In the genomic region with DNA sequence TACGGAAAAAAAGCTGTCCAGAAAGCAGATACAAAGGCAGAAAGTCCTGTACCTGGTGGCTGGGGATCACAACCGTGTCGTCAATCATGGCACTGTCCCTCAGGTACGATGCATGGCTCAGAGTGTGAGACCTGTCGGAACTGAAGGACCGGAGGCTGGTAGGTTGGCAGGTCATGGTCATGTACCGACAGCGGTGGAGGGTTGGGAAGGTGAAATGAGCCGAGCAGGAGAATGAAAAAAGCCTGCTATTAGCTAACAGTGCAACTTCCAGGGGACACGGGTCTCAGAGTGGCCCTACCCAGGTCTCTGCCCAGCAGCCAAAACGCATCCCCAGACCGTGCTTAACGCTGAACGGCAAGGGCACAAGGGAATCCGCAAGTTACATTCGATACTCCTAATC, we compare ENCODE assay signal across 31 mouse cellular contexts.
DNase-seq lines count a peak whose midpoint lies in the region; ATAC-seq lines count a peak whose summit lies in the region.
"Had no signal": no experiment of that assay in that cellular context is flagged by ENCODE, and none has a peak within 500 bp of the region (broad histone marks: within the 10 kb centered on the region; RNA-seq: fewer than 3 reads in every experiment).

No protein-coding gene starts in this region.

- peaks cover 33% of the 10 kb centered on the region for H3K36me3 ChIP-seq in hindbrain, embryonic 10.5 days
- peaks cover 14% of the 10 kb centered on the region for H3K36me3 ChIP-seq in hindbrain, embryonic 16.5 days (ENCODE audit: control insufficient read depth, insufficient read depth, low read length)
- peaks cover 25% of the 10 kb centered on the region for H3K36me3 ChIP-seq in midbrain, embryonic 15.5 days (replicated peaks)
- H3K36me3 ChIP-seq in midbrain, embryonic 10.5 days, result peaks cover 30% of the 10 kb centered on the region
- peaks cover 35% of the 10 kb centered on the region for H3K36me3 ChIP-seq in hindbrain, embryonic 15.5 days
- H3K36me3 ChIP-seq in forebrain, embryonic 11.5 days (ENCODE audit: control insufficient read depth, insufficient read depth, low read length), result peaks cover 2% of the 10 kb centered on the region; the same call in 1 of the 2 replicates
- H3K36me3 ChIP-seq: embryonic facial prominence, embryonic 12.5 days; intestine, embryonic 15.5 days; limb, embryonic 10.5 days; liver, embryonic 13.5 days had no signal

- WGBS in hindbrain, embryonic 10.5 days, result 83% methylated on average over 16 of the region's 16 CpGs
- 68% methylated on average over 16 of the region's 16 CpGs for WGBS in hindbrain, embryonic 16.5 days
- 81% methylated on average over 16 of the region's 16 CpGs for WGBS in midbrain, embryonic 15.5 days
- 89% methylated on average over 16 of the region's 16 CpGs for WGBS in midbrain, embryonic 10.5 days
- WGBS in hindbrain, embryonic 15.5 days, result 65% methylated on average over 16 of the region's 16 CpGs
- WGBS in forebrain, embryonic 11.5 days, result 87% methylated on average over 16 of the region's 16 CpGs

- H3K9me3 ChIP-seq in hindbrain, embryonic 10.5 days, result no peaks in the 10 kb centered on the region
- H3K9me3 ChIP-seq in hindbrain, embryonic 16.5 days (ENCODE audit: control insufficient read depth, low read length), result no peaks in the 10 kb centered on the region
- no peaks in the 10 kb centered on the region for H3K9me3 ChIP-seq in midbrain, embryonic 15.5 days
- no peaks in the 10 kb centered on the region for H3K9me3 ChIP-seq in midbrain, embryonic 10.5 days (replicated peaks)
- H3K9me3 ChIP-seq in hindbrain, embryonic 15.5 days, result no peaks in the 10 kb centered on the region
- H3K9me3 ChIP-seq in forebrain, embryonic 11.5 days (ENCODE audit: control insufficient read depth, low read length), result no peaks in the 10 kb centered on the region
- H3K9me3 ChIP-seq: embryonic facial prominence, embryonic 12.5 days; forebrain, embryonic 10.5 days; heart, embryonic 13.5 days; intestine, embryonic 15.5 days; limb, embryonic 10.5 days; limb, embryonic 15.5 days; liver, embryonic 13.5 days had no signal

- peaks cover 14% of the 10 kb centered on the region for H3K4me1 ChIP-seq in hindbrain, embryonic 10.5 days (replicated peaks)
- no peaks in the 10 kb centered on the region for H3K4me1 ChIP-seq in hindbrain, embryonic 16.5 days (ENCODE audit: control insufficient read depth, insufficient read depth, low read depth, low read length)
- no peaks in the 10 kb centered on the region for H3K4me1 ChIP-seq in midbrain, embryonic 15.5 days
- peaks cover 12% of the 10 kb centered on the region for H3K4me1 ChIP-seq in midbrain, embryonic 10.5 days
- H3K4me1 ChIP-seq in hindbrain, embryonic 15.5 days (replicated peaks), result no peaks in the 10 kb centered on the region
- H3K4me1 ChIP-seq in forebrain, embryonic 11.5 days (replicated peaks; ENCODE audit: control insufficient read depth, insufficient read depth, low read length), result no peaks in the 10 kb centered on the region
- H3K4me1 ChIP-seq: embryonic facial prominence, embryonic 12.5 days; heart, embryonic 13.5 days; intestine, embryonic 15.5 days; limb, embryonic 10.5 days; limb, embryonic 15.5 days; liver, embryonic 13.5 days; megakaryocyte, embryonic 14.5 days had no signal

- no peak overlapping the region for H3K4me3 ChIP-seq in hindbrain, embryonic 10.5 days
- H3K4me3 ChIP-seq in hindbrain, embryonic 16.5 days (ENCODE audit: low read length), result no peak overlapping the region
- H3K4me3 ChIP-seq in midbrain, embryonic 15.5 days, result no peak overlapping the region
- H3K4me3 ChIP-seq in midbrain, embryonic 10.5 days, result no peak overlapping the region
- no peak overlapping the region for H3K4me3 ChIP-seq in hindbrain, embryonic 15.5 days
- no peak overlapping the region for H3K4me3 ChIP-seq in forebrain, embryonic 11.5 days (ENCODE audit: low read depth, low read length)
- H3K4me3 ChIP-seq: embryonic facial prominence, embryonic 12.5 days; forebrain, embryonic 10.5 days; gastrocnemius, adult 2 months; heart, adult 2 months; heart, embryonic 13.5 days; intestine, embryonic 15.5 days; limb, embryonic 10.5 days; limb, embryonic 15.5 days; liver, embryonic 13.5 days; megakaryocyte, embryonic 14.5 days had no signal

- H3K9ac ChIP-seq in hindbrain, embryonic 16.5 days (ENCODE audit: low read depth, low read length), result no peak overlapping the region
- no peak overlapping the region for H3K9ac ChIP-seq in midbrain, embryonic 15.5 days
- no peak overlapping the region for H3K9ac ChIP-seq in hindbrain, embryonic 15.5 days
- H3K9ac ChIP-seq in forebrain, embryonic 11.5 days (ENCODE audit: low read length), result no peak overlapping the region
- H3K9ac ChIP-seq: embryonic facial prominence, embryonic 12.5 days; heart, embryonic 13.5 days; intestine, embryonic 15.5 days; limb, embryonic 15.5 days; liver, embryonic 13.5 days had no signal

- H3K4me2 ChIP-seq in hindbrain, embryonic 16.5 days (ENCODE audit: low read length), result no peak overlapping the region
- H3K4me2 ChIP-seq in midbrain, embryonic 15.5 days, result no peak overlapping the region
- H3K4me2 ChIP-seq in hindbrain, embryonic 15.5 days, result no peak overlapping the region
- no peak overlapping the region for H3K4me2 ChIP-seq in forebrain, embryonic 11.5 days (ENCODE audit: low read depth, low read length, severe bottlenecking)
- H3K4me2 ChIP-seq: embryonic facial prominence, embryonic 12.5 days; heart, embryonic 13.5 days; intestine, embryonic 15.5 days; limb, embryonic 15.5 days; liver, embryonic 13.5 days had no signal

- no peaks in the 10 kb centered on the region for H3K27me3 ChIP-seq in hindbrain, embryonic 10.5 days (ENCODE audit: insufficient read depth, poor library complexity, severe bottlenecking)
- H3K27me3 ChIP-seq in hindbrain, embryonic 16.5 days (replicated peaks; ENCODE audit: control insufficient read depth, insufficient read depth, low read length), result no peaks in the 10 kb centered on the region
- H3K27me3 ChIP-seq in midbrain, embryonic 15.5 days (replicated peaks), result no peaks in the 10 kb centered on the region
- no peaks in the 10 kb centered on the region for H3K27me3 ChIP-seq in midbrain, embryonic 10.5 days (ENCODE audit: low read depth, poor library complexity, severe bottlenecking)
- no peaks in the 10 kb centered on the region for H3K27me3 ChIP-seq in hindbrain, embryonic 15.5 days
- no peaks in the 10 kb centered on the region for H3K27me3 ChIP-seq in forebrain, embryonic 11.5 days (ENCODE audit: control insufficient read depth, insufficient read depth, low read length)
- H3K27me3 ChIP-seq: embryonic facial prominence, embryonic 12.5 days; heart, embryonic 13.5 days; intestine, embryonic 15.5 days; limb, embryonic 15.5 days; liver, embryonic 13.5 days; megakaryocyte, embryonic 14.5 days; Patski had no signal

- no peak for ATAC-seq in hindbrain, embryonic 16.5 days
- no peak for ATAC-seq in midbrain, embryonic 15.5 days (replicated peaks)
- ATAC-seq in hindbrain, embryonic 15.5 days (ENCODE audit: low FRiP score, low read depth), result no peak; the same call in 1 of the 2 replicates
- ATAC-seq in forebrain, embryonic 11.5 days (replicated peaks; ENCODE audit: low FRiP score), result no peak
- ATAC-seq: forebrain, embryonic 16.5 days; intestine, embryonic 15.5 days; lung, postnatal 0 days; Patski had no signal

- H3K27ac ChIP-seq in hindbrain, embryonic 10.5 days, result peak overlapping the region; percentile 66; the same call in 1 of the 2 replicates
- no peak overlapping the region; the same call in 1 of the 2 replicates for H3K27ac ChIP-seq in hindbrain, embryonic 16.5 days (ENCODE audit: low read depth, low read length)
- H3K27ac ChIP-seq in midbrain, embryonic 15.5 days, result 0 out of 2 replicates have a peak overlapping the region, but pooled peaks have one; percentile 6
- H3K27ac ChIP-seq in midbrain, embryonic 10.5 days (replicated peaks), result no peak overlapping the region
- H3K27ac ChIP-seq in hindbrain, embryonic 15.5 days (replicated peaks), result peak overlapping the region; percentile 28; the same call in 1 of the 2 replicates
- no peak overlapping the region for H3K27ac ChIP-seq in forebrain, embryonic 11.5 days (ENCODE audit: low read depth, low read length)
- H3K27ac ChIP-seq: embryonic facial prominence, embryonic 12.5 days; forebrain, embryonic 10.5 days; gastrocnemius, adult 2 months; heart, adult 2 months; heart, embryonic 13.5 days; intestine, embryonic 15.5 days; kidney, postnatal 0 days; limb, embryonic 10.5 days; limb, embryonic 15.5 days; liver, embryonic 13.5 days; stomach, postnatal 0 days had no signal

- DNase-seq in hindbrain, embryonic 10.5 days (ENCODE audit: low spot score), result no peak
- DNase-seq in midbrain, embryonic 10.5 days (ENCODE audit: low spot score), result no peak
- no peak for DNase-seq in forebrain, embryonic 11.5 days (ENCODE audit: low spot score)
- no peak for DNase-seq in cerebellum, adult 9-11 months
- DNase-seq: cerebellum, adult 11 months; embryo, embryonic 11 days; gastrocnemius, adult 2 months; gastrocnemius, postnatal 36 days; heart, adult 2 months; heart, postnatal 10 days; kidney, adult 2 months; kidney, postnatal 4 days; liver, embryonic 13.5 days; lung, adult 18-20 months; lung, postnatal 4 days; right cerebral cortex, adult 18-20 months had no signal

Comparison
In these comparisons a context has a peak if more than half of its experiments do, and no peak if none do; other contexts are left out.
1. H3K27ac ChIP-seq: peak in hindbrain, embryonic 10.5 days (single experiment), midbrain, embryonic 15.5 days (single experiment) and hindbrain, embryonic 15.5 days (single experiment); none in hindbrain, embryonic 16.5 days (single experiment), midbrain, embryonic 10.5 days (single experiment) and forebrain, embryonic 11.5 days (single experiment).